Mouse (Mus musculus): ENCODE data around the gene Eef2.
"Not testable (repeated sequence)": the region's sequence is repeated elsewhere in the genome, so short reads cannot be mapped to it uniquely, and the experiment has no call there.

The Eef2 gene

GRCm38 (mm10) chr10:81180946-81181345, 4.5 kb downstream of the Eef2 start:
- no peak for DNase-seq (ENCODE audit: low spot score)

GRCm38 (mm10) chr10:81181860-81182259, 5.4 kb downstream of the Eef2 start:
- DNase-seq (ENCODE audit: low spot score): not testable (repeated sequence)

DNA sequence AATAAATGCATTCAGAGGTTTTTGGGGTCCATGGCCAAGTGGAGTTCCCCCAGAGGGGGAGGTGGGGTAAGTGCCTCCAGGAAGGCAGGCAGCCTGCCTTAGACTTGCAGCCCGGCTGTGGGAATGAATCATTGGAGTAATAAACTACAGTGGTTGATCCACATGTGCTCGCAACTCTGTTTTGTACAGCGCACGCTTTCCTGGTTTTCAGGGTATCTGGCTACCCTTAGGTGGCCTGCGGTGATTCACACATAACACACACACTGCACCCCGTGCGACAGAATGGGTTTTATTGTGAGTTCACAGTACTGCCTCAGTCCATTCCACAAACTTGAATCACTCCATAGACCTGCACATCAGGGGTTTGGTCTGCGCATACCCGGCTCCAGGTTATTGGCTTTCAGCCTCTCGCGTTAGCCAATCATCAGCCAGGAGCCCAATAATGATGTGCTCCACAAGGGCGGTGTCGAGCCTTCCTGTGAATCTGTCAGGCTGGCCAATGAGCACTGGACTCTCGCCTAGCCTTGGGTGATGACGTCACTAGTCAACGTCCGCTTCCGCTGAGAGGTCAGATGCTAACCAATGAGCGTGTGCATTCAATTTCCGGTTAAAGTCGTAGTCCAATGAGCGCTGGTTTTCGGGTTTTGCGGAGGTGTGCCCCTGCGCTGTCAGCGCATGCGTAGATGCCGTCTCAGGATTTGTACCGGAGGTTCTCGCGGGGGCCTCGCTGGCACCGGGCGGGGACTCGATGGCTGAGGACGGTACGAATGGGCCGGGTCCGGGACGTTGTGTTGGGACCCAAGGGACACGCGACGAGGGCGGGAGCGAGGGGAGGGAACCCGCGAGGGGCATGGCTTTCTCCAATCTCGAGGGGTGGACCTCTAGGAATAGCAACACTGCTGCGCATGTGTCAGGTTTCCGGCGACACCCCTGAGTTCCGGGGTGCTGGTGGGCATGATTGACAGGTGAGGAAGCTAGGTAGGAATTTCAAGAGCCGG, 6.2 kb downstream of the Eef2 start, which contains the start of gene Dapk3:
Dapk3 (plus strand) TSS at position 670 of the 998 bp plus-strand sequence.
- DNase-seq (ENCODE audit: low spot score): peak; percentile 90

GRCm38 (mm10) chr10:81183805-81184204, 7.4 kb downstream of the Eef2 start, which contains the start of gene 4930442H23Rik:
Gene 4930442H23Rik (minus strand): TSS chr10:81183849.
- no peak for DNase-seq (ENCODE audit: low spot score)

DNA sequence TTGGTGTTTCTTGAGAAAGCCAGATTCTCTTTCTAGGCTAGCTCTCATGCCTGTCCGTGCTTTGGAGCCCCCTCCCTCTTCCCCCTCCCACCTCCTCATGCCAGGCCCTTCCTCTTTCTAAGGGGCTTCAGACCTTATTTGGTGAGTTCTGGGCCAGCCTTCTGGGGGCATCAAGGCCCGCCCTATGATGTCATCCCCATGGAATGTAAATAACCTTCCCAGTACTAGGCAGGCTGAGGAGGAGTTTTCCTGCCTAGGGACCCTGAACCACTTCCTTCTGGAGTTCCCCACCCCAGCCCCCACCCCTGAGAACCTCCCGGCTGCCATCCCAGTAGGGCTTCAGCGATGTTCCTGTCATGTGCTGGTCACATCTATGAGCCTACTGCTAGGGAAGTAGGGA, 8.3 kb downstream of the Eef2 start:
- DNase-seq (ENCODE audit: low spot score): no peak

DNA sequence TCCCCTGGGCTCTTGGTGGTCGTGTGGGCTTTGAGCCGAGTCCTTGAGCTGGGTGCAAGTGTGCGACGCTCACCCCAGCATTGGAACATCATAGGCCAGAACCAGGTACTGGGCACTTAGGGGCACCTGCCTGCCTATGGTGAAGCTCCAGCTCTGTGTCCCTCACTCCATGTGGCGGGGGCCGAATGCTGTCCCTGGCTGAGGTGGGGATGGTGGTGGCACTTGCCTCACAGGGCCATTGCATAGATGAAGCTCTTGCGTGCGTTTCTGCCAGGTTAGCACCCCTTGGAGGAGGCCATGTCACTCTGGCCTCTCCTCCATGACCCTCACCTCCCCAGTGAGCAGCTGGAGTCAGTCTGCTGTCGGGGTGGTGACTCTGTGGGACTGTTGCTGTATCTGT, 10.7 kb downstream of the Eef2 start:
- no peak for DNase-seq (ENCODE audit: low spot score)

- no peak for DNase-seq (ENCODE audit: low spot score)
Observed at GRCm38 (mm10) chr10:81189821-81190220, 13.4 kb downstream of the Eef2 start.

GRCm38 (mm10) chr10:81190236-81190911, 13.9 kb downstream of the Eef2 start:
- DNase-seq (ENCODE audit: low spot score): no peak

DNA sequence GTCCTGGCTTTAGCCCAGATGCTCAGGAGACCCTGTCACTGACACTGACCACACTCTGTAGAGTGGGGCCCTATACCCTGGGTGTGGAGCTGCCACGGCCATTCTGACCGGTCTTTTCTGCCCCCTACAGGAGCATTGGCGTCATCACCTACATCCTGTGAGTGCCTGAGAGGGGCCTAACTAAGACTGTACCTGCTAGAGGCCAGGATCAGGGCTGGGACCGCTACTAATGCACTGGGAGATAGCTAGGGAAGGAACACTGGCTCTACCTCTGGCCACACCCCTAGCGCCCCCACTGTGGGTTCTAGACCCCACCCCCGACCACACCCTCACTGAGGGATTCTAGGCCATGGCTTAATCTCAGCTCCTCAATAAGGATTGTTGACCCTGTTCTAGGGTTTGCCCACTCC, 14.5 kb downstream of the Eef2 start:
- no peak for DNase-seq (ENCODE audit: low spot score)

DNA sequence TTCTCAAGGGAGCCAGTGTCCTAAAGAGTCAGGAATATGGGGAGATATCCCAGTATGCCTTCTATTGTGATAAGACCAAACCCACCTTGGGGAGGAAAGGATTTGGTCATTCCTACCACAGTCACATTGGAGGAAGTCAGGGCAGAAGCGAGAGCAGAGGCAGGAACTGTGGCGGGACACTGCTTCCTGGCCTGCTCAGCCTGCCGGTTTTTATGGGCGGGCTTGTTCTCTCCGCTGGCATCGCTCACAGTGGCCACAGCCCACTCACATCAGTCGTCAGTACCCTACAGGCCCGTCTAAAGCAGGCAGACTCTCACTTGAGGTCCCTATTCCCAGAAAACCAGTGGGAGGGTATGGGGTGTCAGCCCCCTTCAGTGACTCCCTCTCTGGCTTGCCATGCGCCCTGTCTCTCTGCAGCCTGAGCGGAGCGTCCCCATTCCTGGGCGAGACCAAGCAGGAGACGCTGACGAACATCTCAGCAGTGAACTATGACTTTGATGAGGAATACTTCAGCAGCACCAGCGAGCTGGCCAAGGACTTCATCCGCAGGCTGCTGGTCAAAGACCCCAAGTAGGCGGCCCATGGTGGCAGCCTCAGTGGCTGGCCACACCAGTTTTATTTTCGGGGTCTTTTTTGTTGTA, 15.0 kb downstream of the Eef2 start:
- DNase-seq (ENCODE audit: low spot score): no peak

GRCm38 (mm10) chr10:81192270-81192967, 16.0 kb downstream of the Eef2 start:
- DNase-seq (ENCODE audit: low spot score): peak; percentile 74

- no peak for DNase-seq (ENCODE audit: low spot score)
Observed at GRCm38 (mm10) chr10:81192968-81193501, 16.6 kb downstream of the Eef2 start.

- no peak for DNase-seq (ENCODE audit: low spot score)
Observed at GRCm38 (mm10) chr10:81193991-81194774, 17.8 kb downstream of the Eef2 start.

GRCm38 (mm10) chr10:81195300-81195699, 18.9 kb downstream of the Eef2 start:
- DNase-seq (ENCODE audit: low spot score): no peak

DNA sequence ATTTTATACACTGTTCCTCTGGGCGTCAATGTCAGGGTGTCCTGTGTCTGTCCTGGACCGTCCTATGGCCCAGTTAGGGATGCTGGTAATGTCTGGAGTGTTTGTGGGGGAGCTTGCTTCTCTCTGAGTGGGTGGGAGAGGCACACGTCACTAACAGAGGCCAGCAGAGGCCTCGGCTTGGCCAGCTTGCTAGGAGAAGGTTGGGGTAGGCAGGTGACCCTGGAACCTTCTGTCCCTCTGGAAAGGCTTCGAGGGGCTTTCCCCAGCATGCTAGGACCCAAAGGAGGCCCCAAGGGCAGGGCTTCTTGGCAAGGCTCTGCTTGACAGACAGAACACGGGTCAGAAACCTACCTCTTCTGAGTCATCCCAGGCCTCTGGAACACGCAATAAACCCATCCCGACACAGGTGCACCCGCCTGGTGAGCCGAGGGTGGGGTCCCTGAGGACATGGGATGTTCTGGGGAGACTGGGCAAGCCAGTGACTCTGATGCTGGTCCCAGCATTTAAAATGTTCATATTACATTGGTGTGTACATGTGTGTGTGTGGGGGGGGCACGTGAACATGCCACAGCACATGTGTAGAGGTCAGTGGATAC, 20.1 kb downstream of the Eef2 start:
- DNase-seq (ENCODE audit: low spot score): no peak

- DNase-seq (ENCODE audit: low spot score): no peak
Observed at GRCm38 (mm10) chr10:81197305-81197704, 20.9 kb downstream of the Eef2 start.

DNA sequence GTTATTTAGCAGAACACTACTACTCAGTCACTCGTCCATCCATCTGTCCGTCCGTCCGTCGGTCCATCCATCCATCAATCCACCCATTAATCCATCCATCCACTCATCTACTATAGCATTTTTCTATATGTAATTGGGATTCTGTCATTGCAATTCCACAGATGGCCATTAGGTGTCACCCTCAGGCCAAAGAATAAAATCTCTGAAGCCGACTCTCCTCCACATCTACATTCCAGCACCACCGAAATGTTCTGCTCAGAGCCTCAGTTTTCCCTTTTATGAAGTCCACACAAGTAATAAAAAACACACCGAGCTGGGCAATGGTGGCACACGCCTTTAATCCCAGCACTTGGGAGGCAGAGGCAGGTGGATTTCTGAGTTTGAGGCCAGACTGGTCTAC, 21.8 kb downstream of the Eef2 start:
- no peak for DNase-seq (ENCODE audit: low spot score)

DNA sequence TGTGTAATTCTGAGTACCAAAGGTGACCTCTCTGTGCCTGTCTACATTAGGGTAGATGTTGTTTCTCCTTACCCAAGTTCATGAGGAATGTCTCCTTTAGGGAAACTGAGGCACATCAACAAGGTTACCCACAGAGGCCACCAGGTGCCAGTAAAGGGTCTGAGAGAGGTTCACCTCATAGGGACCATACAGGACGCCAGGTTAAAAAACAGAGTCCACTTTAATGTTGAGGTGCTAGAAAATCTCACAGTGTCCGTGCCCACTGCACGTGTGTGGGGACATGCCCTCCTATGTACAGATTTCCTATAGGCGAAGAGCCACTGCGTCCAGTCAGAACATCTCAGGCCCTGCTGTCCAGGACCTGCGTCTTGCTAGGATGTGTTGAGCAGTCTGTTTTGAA, 22.6 kb downstream of the Eef2 start:
- no peak for DNase-seq (ENCODE audit: low spot score)

GRCm38 (mm10) chr10:81200141-81200540, 23.7 kb downstream of the Eef2 start:
- DNase-seq (ENCODE audit: low spot score): no peak

DNA sequence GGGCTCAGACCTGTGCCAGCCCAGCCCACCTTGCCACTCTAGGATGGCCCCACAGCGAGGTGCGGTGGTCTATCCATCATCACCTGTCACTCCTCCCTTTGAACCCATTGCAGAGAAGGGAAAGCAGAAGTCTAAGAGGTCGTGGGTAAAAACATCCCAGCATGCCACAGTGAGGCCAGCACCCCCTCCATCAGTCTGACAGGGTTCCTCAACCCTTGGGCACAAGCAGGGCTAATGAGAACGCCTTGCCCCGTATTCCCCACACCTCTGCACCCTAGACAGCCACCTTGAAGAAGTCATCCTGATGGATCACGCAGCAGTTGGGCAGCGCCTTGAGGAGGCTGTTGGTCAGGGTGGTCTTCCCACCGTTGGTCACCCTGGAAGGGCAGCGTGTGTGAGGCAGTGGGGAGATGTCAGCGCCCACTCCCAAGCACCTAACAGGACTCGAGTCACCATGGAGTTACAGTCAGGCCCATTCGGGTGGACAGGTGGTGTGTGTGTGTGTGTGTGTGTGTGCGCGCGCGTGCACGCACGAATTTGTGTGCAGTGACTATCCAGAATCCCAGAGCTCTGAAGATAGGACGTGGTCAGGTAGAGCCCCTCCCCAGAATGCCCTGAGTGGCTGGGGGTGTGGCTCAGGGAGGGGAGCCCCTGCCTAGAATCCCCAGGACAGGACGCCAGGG, 24.3 kb downstream of the Eef2 start:
- no peak for DNase-seq (ENCODE audit: low spot score)

Data from spleen, adult 12 weeks (tissue).